Mouse (Mus musculus): ENCODE measurements around the gene H2-DMb2. TPM values are rescaled to one million over a fixed set of nuclear protein-coding genes. Genes with fewer than 3 reads are reported as not detected.

The H2-DMb2 gene
- total and polyA plus RNA-seq, 3 experiments: 0.77 to 1.5 TPM; not detected in 1

DNA sequence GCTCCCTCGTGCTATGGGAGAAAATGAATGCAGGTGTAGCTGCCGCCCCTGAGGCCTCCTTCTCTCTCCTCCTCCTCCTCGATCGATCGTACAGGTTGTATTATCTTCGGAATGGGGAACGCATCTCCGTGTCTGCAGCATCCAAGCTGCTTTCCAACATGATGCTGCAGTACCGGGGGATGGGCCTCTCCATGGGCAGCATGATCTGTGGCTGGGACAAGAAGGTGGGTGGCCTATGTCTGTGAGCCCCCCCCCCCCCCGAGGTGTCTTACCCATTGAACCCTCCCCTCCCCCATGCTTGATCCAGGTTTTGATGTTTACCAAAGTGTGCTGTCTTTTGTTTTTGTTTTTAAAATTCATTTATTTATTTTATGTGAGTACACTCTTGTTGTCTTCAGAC is 56.9 kb downstream of the H2-DMb2 start:
- no peak for DNase-seq (ENCODE audit: low read depth, low spot score)
- Histone ChIP-seq H3K36me3 (ENCODE audit: control insufficient read depth in 1 of 2, insufficient read depth in 2 of 2, low read length in 2 of 2) (peaks cover 0 to 5% of the 10 kb centered on the region in 2 experiments; a peak in 1 of 4 replicates), H3K79me2 (ENCODE audit: control insufficient read depth, insufficient read depth, low read length, poor library complexity) (peaks cover 23% of the 10 kb centered on the region), H3K4me1 (ENCODE audit: control insufficient read depth in 1 of 2, insufficient read depth in 2 of 2, low read length in 2 of 2) (peaks cover 13 to 15% of the 10 kb centered on the region in 2 experiments), H3K9ac (ENCODE audit: control insufficient read depth, low read depth, low read length, poor library complexity, severe bottlenecking) (no peak overlapping the region), H3K27me3 (ENCODE audit: control insufficient read depth in 1 of 2, insufficient read depth in 2 of 2, low read length in 2 of 2) (no peaks in the 10 kb centered on the region), H3K27ac (ENCODE audit: control insufficient read depth, low read depth, low read length) (no peak overlapping the region), H3K9me3 (replicated peaks; ENCODE audit: insufficient read depth, low read length) (no peaks in the 10 kb centered on the region), H3K4me3 (ENCODE audit: control insufficient read depth in 1 of 2, insufficient read depth in 1 of 2, low read depth in 2 of 2, low read length in 2 of 2) (no peak overlapping the region)
- no peak for TF ChIP-seq RAD21 (IDR thresholded peaks at IDR 0.05; ENCODE audit: low read depth, low read length)
- no peak for TF ChIP-seq NELFE (IDR thresholded peaks at IDR 0.05; ENCODE audit: low read depth, low read length)
- no peak for TF ChIP-seq CHD2 (IDR thresholded peaks at IDR 0.05; ENCODE audit: low read length)
- no peak for TF ChIP-seq BHLHE40 (IDR thresholded peaks at IDR 0.05; ENCODE audit: borderline replicate concordance, low read depth, low read length)
- TF ChIP-seq TCF12 (IDR thresholded peaks at IDR 0.05; ENCODE audit: low read depth, low read length): no peak
- TF ChIP-seq MEF2A (IDR thresholded peaks at IDR 0.05; ENCODE audit: extremely low read depth, insufficient replicate concordance, low read depth, low read length, poor library complexity, severe bottlenecking): no peak
- no peak for TF ChIP-seq ZMIZ1 (IDR thresholded peaks at IDR 0.05; ENCODE audit: low read depth, low read length)
- no peak for TF ChIP-seq MYB (IDR thresholded peaks at IDR 0.05; ENCODE audit: low read depth, low read length)
- TF ChIP-seq GABPA (IDR thresholded peaks at IDR 0.05; ENCODE audit: low read depth, low read length): no peak
- no peak for TF ChIP-seq RCOR1 (IDR thresholded peaks at IDR 0.05; ENCODE audit: low read depth, low read length)
- TF ChIP-seq JUND (IDR thresholded peaks at IDR 0.05; ENCODE audit: low read depth, low read length): no peak
- TF ChIP-seq MAFK (IDR thresholded peaks at IDR 0.05; ENCODE audit: borderline replicate concordance, low read depth, low read length): no peak
- no peak for TF ChIP-seq EP300 (IDR thresholded peaks at IDR 0.05; ENCODE audit: low read depth in 1 of 2, low read length in 2 of 2)
- TF ChIP-seq UBTF (IDR thresholded peaks at IDR 0.05; ENCODE audit: borderline replicate concordance, insufficient read depth, low read depth, low read length): no peak
- TF ChIP-seq E2F4 (IDR thresholded peaks at IDR 0.05; ENCODE audit: borderline replicate concordance, low read depth, low read length): no peak
- TF ChIP-seq MXI1 (IDR thresholded peaks at IDR 0.05; ENCODE audit: low read depth, low read length): no peak
- no peak for TF ChIP-seq USF2 (IDR thresholded peaks at IDR 0.05; ENCODE audit: borderline replicate concordance in 1 of 2, insufficient read depth in 1 of 2, low read depth in 1 of 2, low read length in 2 of 2)
- no peak for TF ChIP-seq MAX (IDR thresholded peaks at IDR 0.05; ENCODE audit: low read length)
- TF ChIP-seq ETS1 (IDR thresholded peaks at IDR 0.05; ENCODE audit: low read depth, low read length): no peak
- TF ChIP-seq CTCF (IDR thresholded peaks at IDR 0.05 in 2 of 3, conservative IDR thresholded peaks at IDR 0.05 in 1 of 3; ENCODE audit: control insufficient read depth in 1 of 3, insufficient read depth in 1 of 3, low read depth in 2 of 3, low read length in 3 of 3, poor library complexity in 1 of 3, severe bottlenecking in 1 of 3): no peak
